Mouse (Mus musculus): ENCODE measurements around the gene Bysl. TPM values are rescaled to one million over a fixed set of nuclear protein-coding genes. Genes with fewer than 3 reads are reported as not detected.

The Bysl gene
- total RNA-seq, 1 experiment = 51.8 TPM

- no peak overlapping the region for H3K9ac ChIP-seq (ENCODE audit: insufficient read depth, low read depth, low read length, poor library complexity, severe bottlenecking)
- H3K36me3 ChIP-seq (ENCODE audit: control insufficient read depth, insufficient read depth, low read length, poor library complexity, severe bottlenecking) = no peaks in the 10 kb centered on the region
- no peak overlapping the region for H3K27ac ChIP-seq (ENCODE audit: insufficient read depth, low read depth, low read length, poor library complexity, severe bottlenecking)
- no peak overlapping the region for H3K4me3 ChIP-seq (ENCODE audit: insufficient read depth in 1 of 2, low read depth in 1 of 2, low read length in 2 of 2, poor library complexity in 1 of 2, severe bottlenecking in 1 of 2)
- DNase-seq (ENCODE audit: low read depth, low spot score) = no peak
- peaks cover 2 to 7% of the 10 kb centered on the region in 2 experiments; a peak in 2 of 4 replicates for H3K4me1 ChIP-seq (ENCODE audit: control insufficient read depth in 2 of 2, insufficient read depth in 2 of 2, low read length in 2 of 2, poor library complexity in 1 of 2)
- in situ Hi-C loops (cut with MboI; ENCODE audit: low sequenced_read_pairs in 2 of 2, unreplicated experiment in 2 of 2) = no loop called here
- TF ChIP-seq HCFC1 (IDR thresholded peaks at IDR 0.05; ENCODE audit: borderline replicate concordance, insufficient read depth, low read length) = no peak
- TF ChIP-seq ZC3H11A (IDR thresholded peaks at IDR 0.05; ENCODE audit: borderline replicate concordance, low read depth, low read length) = no peak
- no peak for TF ChIP-seq MAFK (IDR thresholded peaks at IDR 0.05; ENCODE audit: insufficient read depth, low read depth, low read length)
- TF ChIP-seq CHD2 (IDR thresholded peaks at IDR 0.05; ENCODE audit: low read depth, low read length) = no peak
- no peak for TF ChIP-seq ZNF384 (IDR thresholded peaks at IDR 0.05; ENCODE audit: low read depth, low read length)
- H3K9me3 ChIP-seq (ENCODE audit: control insufficient read depth, insufficient read depth, low read depth, low read length) = no peaks in the 10 kb centered on the region
Observed at GRCm38 (mm10) chr17:47578655-47579054, 32.6 kb downstream of the Bysl start.

GRCm38 (mm10) chr17:47574830-47575229 lies 36.5 kb downstream of the Bysl start:
- Histone ChIP-seq H3K4me1 (ENCODE audit: control insufficient read depth in 2 of 2, insufficient read depth in 2 of 2, low read length in 2 of 2, poor library complexity in 1 of 2) (peaks cover 7 to 18% of the 10 kb centered on the region in 2 experiments), H3K27ac (ENCODE audit: insufficient read depth, low read depth, low read length, poor library complexity, severe bottlenecking) (no peak overlapping the region), H3K4me3 (ENCODE audit: insufficient read depth in 1 of 2, low read depth in 1 of 2, low read length in 2 of 2, poor library complexity in 1 of 2, severe bottlenecking in 1 of 2) (no peak overlapping the region), H3K9me3 (ENCODE audit: control insufficient read depth, insufficient read depth, low read depth, low read length) (no peaks in the 10 kb centered on the region), H3K9ac (ENCODE audit: insufficient read depth, low read depth, low read length, poor library complexity, severe bottlenecking) (no peak overlapping the region; the same call in 1 of the 2 replicates), H3K36me3 (ENCODE audit: control insufficient read depth, insufficient read depth, low read length, poor library complexity, severe bottlenecking) (no peaks in the 10 kb centered on the region)
- in situ Hi-C loops (cut with MboI; ENCODE audit: low sequenced_read_pairs in 2 of 2, unreplicated experiment in 2 of 2) = no loop called here
- DNase-seq (ENCODE audit: low read depth, low spot score) = no peak
- TF ChIP-seq MAFK (IDR thresholded peaks at IDR 0.05; ENCODE audit: insufficient read depth, low read depth, low read length) = no peak
- no peak for TF ChIP-seq ZNF384 (IDR thresholded peaks at IDR 0.05; ENCODE audit: low read depth, low read length)
- no peak for TF ChIP-seq CHD2 (IDR thresholded peaks at IDR 0.05; ENCODE audit: low read depth, low read length)
- TF ChIP-seq HCFC1 (IDR thresholded peaks at IDR 0.05; ENCODE audit: borderline replicate concordance, insufficient read depth, low read length) = no peak
- TF ChIP-seq ZC3H11A (IDR thresholded peaks at IDR 0.05; ENCODE audit: borderline replicate concordance, low read depth, low read length) = no peak

- Histone ChIP-seq H3K27ac (ENCODE audit: insufficient read depth, low read depth, low read length, poor library complexity, severe bottlenecking) (no peak overlapping the region; the same call in 1 of the 2 replicates), H3K4me1 (ENCODE audit: control insufficient read depth in 2 of 2, insufficient read depth in 2 of 2, low read length in 2 of 2, poor library complexity in 1 of 2) (peaks cover 10 to 20% of the 10 kb centered on the region in 2 experiments), H3K9ac (ENCODE audit: insufficient read depth, low read depth, low read length, poor library complexity, severe bottlenecking) (no peak overlapping the region), H3K9me3 (ENCODE audit: control insufficient read depth, insufficient read depth, low read depth, low read length) (no peaks in the 10 kb centered on the region), H3K4me3 (ENCODE audit: insufficient read depth in 1 of 2, low read depth in 1 of 2, low read length in 2 of 2, poor library complexity in 1 of 2, severe bottlenecking in 1 of 2) (no peak overlapping the region), H3K36me3 (ENCODE audit: control insufficient read depth, insufficient read depth, low read length, poor library complexity, severe bottlenecking) (no peaks in the 10 kb centered on the region)
- in situ Hi-C loops (cut with MboI; ENCODE audit: low sequenced_read_pairs in 2 of 2, unreplicated experiment in 2 of 2) = no loop called here
- no peak for DNase-seq (ENCODE audit: low read depth, low spot score)
- no peak for TF ChIP-seq CHD2 (IDR thresholded peaks at IDR 0.05; ENCODE audit: low read depth, low read length)
- no peak for TF ChIP-seq ZNF384 (IDR thresholded peaks at IDR 0.05; ENCODE audit: low read depth, low read length)
- TF ChIP-seq MAFK (IDR thresholded peaks at IDR 0.05; ENCODE audit: insufficient read depth, low read depth, low read length) = no peak
- no peak for TF ChIP-seq ZC3H11A (IDR thresholded peaks at IDR 0.05; ENCODE audit: borderline replicate concordance, low read depth, low read length)
Observed at GRCm38 (mm10) chr17:47574028-47574427, 37.3 kb downstream of the Bysl start.

GRCm38 (mm10) chr17:47572436-47572835 lies 38.9 kb downstream of the Bysl start:
- in situ Hi-C loops (cut with MboI; ENCODE audit: low sequenced_read_pairs in 2 of 2, unreplicated experiment in 2 of 2) = no loop called here
- H3K4me1 ChIP-seq (ENCODE audit: control insufficient read depth in 2 of 2, insufficient read depth in 2 of 2, low read length in 2 of 2, poor library complexity in 1 of 2) = peaks cover 10 to 27% of the 10 kb centered on the region in 2 experiments
- no peaks in the 10 kb centered on the region for H3K36me3 ChIP-seq (ENCODE audit: control insufficient read depth, insufficient read depth, low read length, poor library complexity, severe bottlenecking)
- peak overlapping the region; percentile 99 for H3K27ac ChIP-seq (ENCODE audit: insufficient read depth, low read depth, low read length, poor library complexity, severe bottlenecking)
- peak overlapping the region; percentile 70; the same call in 1 of the 2 replicates for H3K9ac ChIP-seq (ENCODE audit: insufficient read depth, low read depth, low read length, poor library complexity, severe bottlenecking)
- H3K9me3 ChIP-seq (ENCODE audit: control insufficient read depth, insufficient read depth, low read depth, low read length) = no peaks in the 10 kb centered on the region
- DNase-seq (ENCODE audit: low read depth, low spot score) = no peak
- TF ChIP-seq HCFC1 (IDR thresholded peaks at IDR 0.05; ENCODE audit: borderline replicate concordance, insufficient read depth, low read length) (no peak), ZNF384 (IDR thresholded peaks at IDR 0.05; ENCODE audit: low read depth, low read length) (no peak), ZC3H11A (IDR thresholded peaks at IDR 0.05; ENCODE audit: borderline replicate concordance, low read depth, low read length) (no peak), MAFK (IDR thresholded peaks at IDR 0.05; ENCODE audit: insufficient read depth, low read depth, low read length) (no peak), CHD2 (IDR thresholded peaks at IDR 0.05; ENCODE audit: low read depth, low read length) (no peak)
- H3K4me3 ChIP-seq (ENCODE audit: insufficient read depth in 1 of 2, low read depth in 1 of 2, low read length in 2 of 2, poor library complexity in 1 of 2, severe bottlenecking in 1 of 2) = peak overlapping the region in 1 of 2 experiments; percentile 61; a peak in 1 of 4 replicates

- TF ChIP-seq CHD2 (IDR thresholded peaks at IDR 0.05; ENCODE audit: low read depth, low read length) = peak; percentile 88
- no peak for TF ChIP-seq ZC3H11A (IDR thresholded peaks at IDR 0.05; ENCODE audit: borderline replicate concordance, low read depth, low read length)
- TF ChIP-seq MAFK (IDR thresholded peaks at IDR 0.05; ENCODE audit: insufficient read depth, low read depth, low read length) = no peak
- no peak for TF ChIP-seq ZNF384 (IDR thresholded peaks at IDR 0.05; ENCODE audit: low read depth, low read length)
- no peak for TF ChIP-seq HCFC1 (IDR thresholded peaks at IDR 0.05; ENCODE audit: borderline replicate concordance, insufficient read depth, low read length)
- peaks cover 10 to 33% of the 10 kb centered on the region in 2 experiments for H3K4me1 ChIP-seq (ENCODE audit: control insufficient read depth in 2 of 2, insufficient read depth in 2 of 2, low read length in 2 of 2, poor library complexity in 1 of 2)
- DNase-seq (ENCODE audit: low read depth, low spot score) = peak; percentile 87
- in situ Hi-C loops (cut with MboI; ENCODE audit: low sequenced_read_pairs in 2 of 2, unreplicated experiment in 2 of 2) = no loop called here
- H3K4me3 ChIP-seq (ENCODE audit: insufficient read depth in 1 of 2, low read depth in 1 of 2, low read length in 2 of 2, poor library complexity in 1 of 2, severe bottlenecking in 1 of 2) = peak overlapping the region; percentile 63 to 77
- H3K9me3 ChIP-seq (ENCODE audit: control insufficient read depth, insufficient read depth, low read depth, low read length) = no peaks in the 10 kb centered on the region
- H3K27ac ChIP-seq (ENCODE audit: insufficient read depth, low read depth, low read length, poor library complexity, severe bottlenecking) = peak overlapping the region; percentile 99
- H3K9ac ChIP-seq (ENCODE audit: insufficient read depth, low read depth, low read length, poor library complexity, severe bottlenecking) = peak overlapping the region; percentile 87
- H3K36me3 ChIP-seq (ENCODE audit: control insufficient read depth, insufficient read depth, low read length, poor library complexity, severe bottlenecking) = no peaks in the 10 kb centered on the region
Observed at GRCm38 (mm10) chr17:47571621-47572020, 39.7 kb downstream of the Bysl start.

Measured in ES-E14 (cell line).